Mouse (Mus musculus) neutrophil, adult 5-6 weeks (primary cell): ENCODE data around the gene Ablim1. TPM values are rescaled to one million over a fixed set of nuclear protein-coding genes. Genes with fewer than 3 reads are reported as not detected.

ENCODE experiments used
- ATAC-seq: fragments of 151-379, 151-347 bp; 2 replicates; pipeline ENCODE4 v1.8.0; 2017; ENCODE audit warnings: mild to moderate bottlenecking, moderate TSS enrichment; ENCODE audit not compliant: insufficient number of reproducible peaks, poor library complexity, low FRiP score, severe bottlenecking; ENCODE audit errors: extremely low read depth
- total RNA-seq: library from RNA; stranded (forward); fragments of 200-1000 nt; gene quantifications from 2 replicates; pipeline ENCODE4 v1.2.3, GENCODE M21; 2017

The Ablim1 gene
- total RNA-seq, 1 experiment from 2014 or later, result 255 TPM

- ATAC-seq, result no peak
Observed at GRCm38 (mm10) chr19:57077826-57078699, 236.7 kb downstream of the Ablim1 start.

DNA sequence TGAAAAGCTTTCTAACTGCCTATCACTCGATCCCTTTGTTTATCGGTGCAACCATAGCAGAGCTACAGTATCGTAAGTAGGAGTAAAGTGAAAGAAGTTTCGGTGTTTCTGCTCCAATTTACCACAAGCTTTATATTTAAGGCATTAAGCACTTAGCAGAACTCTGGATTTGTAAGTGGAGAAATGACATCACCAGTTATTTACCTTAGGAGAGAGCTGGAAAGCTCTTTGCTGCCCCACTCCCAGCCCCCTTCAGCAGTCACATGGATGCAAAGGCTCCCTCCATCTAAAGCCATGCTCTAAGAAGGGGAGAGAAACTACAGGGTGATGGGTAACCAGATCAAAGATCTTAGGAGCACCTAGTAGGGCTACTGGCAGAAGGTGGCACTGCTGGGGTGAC is 241.3 kb downstream of the Ablim1 start:
- no peak for ATAC-seq

DNA sequence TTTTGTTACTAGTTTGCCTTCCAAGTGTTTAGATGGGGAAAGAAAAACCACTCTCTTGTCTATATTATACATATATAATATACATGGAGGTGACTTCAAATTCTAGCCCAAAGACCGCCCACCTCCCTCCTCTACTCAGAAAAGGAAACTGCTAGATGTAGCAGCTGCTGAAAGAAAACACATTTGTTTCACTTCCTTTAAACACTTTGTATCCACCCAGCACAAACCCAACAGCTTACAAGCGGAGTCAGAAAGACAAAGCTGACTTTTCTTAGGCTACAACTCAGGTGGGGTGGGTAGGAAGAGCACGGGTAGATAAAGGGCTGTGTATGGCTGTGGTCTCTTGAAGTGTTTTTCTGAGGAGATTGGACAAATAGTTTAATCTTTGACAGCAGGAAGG is 242.0 kb downstream of the Ablim1 start:
- ATAC-seq, result peak; percentile 77

GRCm38 (mm10) chr19:57067108-57067613 is 247.6 kb downstream of the Ablim1 start:
- ATAC-seq, result no peak

GRCm38 (mm10) chr19:57066313-57066712 is 248.4 kb downstream of the Ablim1 start:
- ATAC-seq, result peak; percentile 63; the same call in 1 of the 2 replicates

DNA sequence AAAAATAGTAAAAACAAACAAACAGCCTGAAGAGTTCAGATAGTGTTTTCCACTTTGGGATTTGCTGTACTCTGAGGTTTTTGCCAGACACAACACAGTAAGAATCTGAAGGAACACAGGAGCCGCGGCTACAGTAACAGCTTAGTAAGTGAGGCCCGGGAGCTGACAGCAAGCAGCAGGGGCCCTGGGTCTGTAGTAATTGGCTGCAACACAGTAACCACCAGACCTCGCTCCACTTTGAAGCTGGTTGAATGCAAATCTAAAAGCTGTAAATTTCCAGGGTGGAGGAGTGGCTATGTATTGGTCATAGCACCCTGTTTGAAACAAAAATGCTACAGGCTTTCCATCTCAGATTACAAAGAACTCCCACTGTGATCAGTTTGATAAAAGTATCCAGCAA is 252.0 kb downstream of the Ablim1 start:
- ATAC-seq, result no peak

GRCm38 (mm10) chr19:57059018-57059580 is 255.6 kb downstream of the Ablim1 start:
- ATAC-seq, result no peak

DNA sequence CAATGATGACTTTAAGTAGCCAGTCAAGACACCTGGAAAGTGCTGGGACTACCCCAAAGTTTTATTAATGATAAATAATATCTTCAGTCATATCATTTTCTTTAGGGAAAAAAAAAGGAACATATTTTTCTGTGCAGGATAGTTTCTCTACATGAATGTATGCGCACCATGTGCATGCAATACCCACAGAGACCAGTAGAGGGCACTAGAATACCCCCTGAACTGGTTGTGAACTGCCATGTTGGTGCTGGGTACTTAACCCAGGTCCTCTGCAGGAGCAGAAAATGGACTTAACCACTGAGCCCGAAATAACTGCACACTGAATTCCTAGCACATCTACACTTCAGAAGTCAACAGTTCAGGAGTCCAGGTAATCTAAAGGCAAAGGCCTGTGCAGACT is 257.2 kb downstream of the Ablim1 start:
- no peak for ATAC-seq

DNA sequence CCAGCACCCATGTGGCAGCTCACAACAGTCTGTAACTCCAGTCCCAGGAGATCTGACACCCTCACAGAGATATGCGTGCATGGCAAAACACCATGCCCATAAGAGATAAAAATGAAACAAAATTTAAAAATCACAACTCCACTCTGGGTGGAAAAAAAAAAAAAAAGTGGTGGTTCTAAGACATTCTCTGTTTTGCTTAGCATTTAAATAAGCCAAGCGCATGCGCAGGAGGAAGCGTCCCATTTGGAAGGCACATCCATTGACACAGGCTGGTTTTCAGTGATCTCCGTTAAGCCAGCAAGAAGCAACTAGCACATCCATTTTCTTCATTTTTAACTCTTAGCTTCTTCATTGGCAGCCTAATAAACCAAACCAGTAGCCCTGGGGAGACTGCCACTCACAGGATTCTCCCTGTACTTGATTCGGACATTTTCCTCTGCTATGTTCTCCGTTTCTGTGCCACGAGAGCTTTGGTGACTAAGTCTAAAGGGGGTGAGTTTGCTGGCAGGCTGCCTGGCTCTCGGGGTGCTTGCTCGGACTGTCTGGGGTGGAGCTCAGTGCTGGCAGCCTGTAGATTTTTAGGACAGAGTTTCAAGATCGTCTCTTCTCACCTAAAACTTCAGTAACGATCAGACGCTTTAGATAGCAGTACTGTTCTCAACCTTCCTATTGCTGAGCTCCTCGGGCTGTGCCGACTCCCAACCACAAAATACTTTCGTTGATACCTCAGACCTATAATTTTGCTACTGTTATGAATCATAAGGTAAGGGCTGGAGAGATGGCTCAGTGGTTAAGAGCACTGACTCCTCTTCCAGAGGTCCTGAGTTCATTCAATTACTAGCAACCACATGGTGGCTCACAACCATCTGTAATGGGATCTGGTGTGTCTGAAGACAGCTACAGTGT is 259.3 kb downstream of the Ablim1 start:
- ATAC-seq, result no peak

DNA sequence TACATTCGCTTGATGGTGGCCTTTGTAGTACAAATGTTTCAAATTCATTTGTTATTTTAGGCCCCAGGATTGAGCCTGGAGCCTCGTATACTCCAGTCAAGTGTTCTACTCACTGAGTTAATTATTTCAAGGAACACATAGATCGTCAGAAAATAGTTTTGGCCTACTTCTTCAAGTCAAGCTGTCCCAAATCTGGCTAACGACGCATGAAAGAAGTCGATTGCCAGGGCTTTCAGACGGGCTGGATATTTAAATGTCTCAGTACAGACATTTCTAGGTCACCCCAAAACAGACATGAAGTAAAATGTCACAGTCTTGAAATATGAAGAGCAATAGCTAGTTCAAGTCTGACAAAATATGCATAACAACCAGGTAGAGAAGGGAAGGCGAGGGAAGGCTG is 261.8 kb downstream of the Ablim1 start:
- no peak for ATAC-seq

DNA sequence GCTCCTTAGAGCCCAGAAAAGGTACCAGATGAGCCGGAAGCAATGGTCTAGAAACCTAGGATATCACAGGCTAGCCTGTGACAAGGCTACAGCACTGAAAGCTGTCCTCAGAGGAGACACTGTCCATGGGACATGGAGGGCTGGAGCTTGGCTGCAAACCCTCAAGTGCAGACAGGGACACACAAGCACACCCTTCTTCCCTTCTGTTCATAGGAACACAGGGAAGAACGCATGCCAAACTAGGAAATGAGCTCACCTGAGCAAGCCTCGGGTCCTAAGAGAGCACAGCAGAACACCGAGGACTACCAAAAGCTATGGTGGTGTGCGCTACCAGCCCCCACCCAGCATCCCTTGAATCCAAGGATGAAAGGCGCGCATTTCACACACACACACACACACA is 262.7 kb downstream of the Ablim1 start:
- no peak for ATAC-seq

DNA sequence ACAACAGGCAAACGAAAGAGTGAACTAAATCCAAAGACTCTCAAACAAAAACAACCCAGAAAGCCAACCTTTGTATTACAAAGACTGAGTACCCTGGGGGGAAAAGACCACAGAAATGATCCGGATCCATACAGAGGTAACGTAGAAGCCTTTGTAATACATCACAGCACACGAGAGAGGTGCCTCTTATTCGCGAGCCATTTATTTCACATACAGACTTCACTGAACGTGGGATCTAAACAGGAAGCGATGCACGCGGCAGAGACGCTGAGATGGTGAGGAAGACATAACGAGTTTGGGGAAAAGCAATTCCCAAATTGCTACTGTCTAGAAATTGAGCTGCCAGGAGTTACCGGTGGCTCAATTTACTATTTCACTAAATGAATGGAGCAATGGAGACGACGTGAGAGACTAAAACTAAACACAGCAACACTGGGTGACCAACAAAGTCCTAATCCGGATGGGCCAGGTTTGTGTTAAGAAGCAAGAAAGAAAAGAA is 265.1 kb downstream of the Ablim1 start:
- ATAC-seq, result no peak

DNA sequence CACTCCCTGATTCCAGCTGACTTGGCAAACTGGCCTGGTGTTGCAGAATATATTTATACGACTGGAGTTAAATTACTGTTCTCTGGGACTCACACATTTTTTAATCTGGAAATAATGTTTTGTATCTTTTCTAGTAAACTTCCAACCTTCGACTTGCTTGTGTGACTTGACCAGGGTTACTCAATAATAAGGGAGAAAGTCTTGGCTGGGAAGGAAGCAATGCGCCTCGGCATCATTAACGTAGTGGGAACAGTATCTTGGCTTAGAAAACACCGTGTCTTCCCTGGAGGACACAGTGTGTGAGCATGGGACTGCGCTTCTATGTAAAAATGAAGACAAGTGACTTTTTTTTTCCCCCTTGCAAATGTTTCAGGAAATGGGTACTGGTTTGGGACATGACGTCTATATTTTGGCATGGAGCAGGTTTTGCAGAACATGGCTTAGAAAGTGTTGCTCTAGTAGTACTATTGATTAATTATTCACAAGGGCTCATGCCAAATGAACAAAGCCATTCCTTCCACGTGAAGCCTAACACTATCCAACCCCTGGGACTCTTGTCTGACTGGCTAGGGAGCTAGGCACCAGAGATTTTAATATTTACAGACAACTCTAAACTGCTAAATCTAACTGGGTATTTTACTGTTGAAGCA is 266.9 kb downstream of the Ablim1 start:
- no peak for ATAC-seq

DNA sequence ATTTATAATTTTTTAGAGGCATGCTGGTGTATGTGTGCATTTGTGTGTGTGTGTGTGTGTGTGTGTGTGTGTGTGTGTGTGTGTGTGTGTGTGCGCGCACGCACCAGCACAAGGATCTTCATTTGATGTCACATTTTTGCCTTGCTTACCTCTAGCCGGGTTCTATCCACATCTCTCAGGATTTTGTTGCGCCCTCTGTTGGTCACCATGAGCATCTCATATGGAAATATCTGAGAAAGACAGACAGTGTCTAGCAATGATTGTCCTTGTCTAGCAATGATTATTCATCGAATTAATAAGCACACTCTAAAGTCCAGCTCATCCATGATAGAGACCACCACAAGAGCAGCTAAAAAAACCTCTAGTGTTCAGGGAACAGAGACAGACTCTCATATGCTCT is 275.5 kb downstream of the Ablim1 start:
- no peak for ATAC-seq

GRCm38 (mm10) chr19:57036860-57037259 is 277.9 kb downstream of the Ablim1 start:
- ATAC-seq, result no peak

GRCm38 (mm10) chr19:57031582-57031981 is 283.1 kb downstream of the Ablim1 start:
- peak; percentile 50; the same call in 1 of the 2 replicates for ATAC-seq

DNA sequence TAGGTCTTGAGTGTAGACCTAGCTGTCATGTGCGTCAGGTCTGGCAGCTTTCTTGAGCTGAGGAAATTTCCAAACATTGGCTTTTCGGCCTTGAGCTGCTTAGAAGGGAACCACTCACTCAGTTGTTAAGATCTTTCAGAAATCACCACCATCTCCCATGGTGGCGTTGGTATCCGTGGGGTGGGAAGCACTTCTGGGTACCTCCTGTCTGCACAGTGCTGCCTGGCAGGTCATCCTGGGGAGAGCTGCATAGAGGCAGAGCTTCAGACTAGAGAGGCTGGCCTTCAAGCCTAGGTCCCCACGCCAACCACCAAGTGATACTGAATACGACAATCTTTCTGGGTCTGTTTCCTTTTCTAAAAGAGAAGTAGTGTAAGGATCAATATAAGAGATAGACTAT is 285.3 kb downstream of the Ablim1 start:
- no peak for ATAC-seq

DNA sequence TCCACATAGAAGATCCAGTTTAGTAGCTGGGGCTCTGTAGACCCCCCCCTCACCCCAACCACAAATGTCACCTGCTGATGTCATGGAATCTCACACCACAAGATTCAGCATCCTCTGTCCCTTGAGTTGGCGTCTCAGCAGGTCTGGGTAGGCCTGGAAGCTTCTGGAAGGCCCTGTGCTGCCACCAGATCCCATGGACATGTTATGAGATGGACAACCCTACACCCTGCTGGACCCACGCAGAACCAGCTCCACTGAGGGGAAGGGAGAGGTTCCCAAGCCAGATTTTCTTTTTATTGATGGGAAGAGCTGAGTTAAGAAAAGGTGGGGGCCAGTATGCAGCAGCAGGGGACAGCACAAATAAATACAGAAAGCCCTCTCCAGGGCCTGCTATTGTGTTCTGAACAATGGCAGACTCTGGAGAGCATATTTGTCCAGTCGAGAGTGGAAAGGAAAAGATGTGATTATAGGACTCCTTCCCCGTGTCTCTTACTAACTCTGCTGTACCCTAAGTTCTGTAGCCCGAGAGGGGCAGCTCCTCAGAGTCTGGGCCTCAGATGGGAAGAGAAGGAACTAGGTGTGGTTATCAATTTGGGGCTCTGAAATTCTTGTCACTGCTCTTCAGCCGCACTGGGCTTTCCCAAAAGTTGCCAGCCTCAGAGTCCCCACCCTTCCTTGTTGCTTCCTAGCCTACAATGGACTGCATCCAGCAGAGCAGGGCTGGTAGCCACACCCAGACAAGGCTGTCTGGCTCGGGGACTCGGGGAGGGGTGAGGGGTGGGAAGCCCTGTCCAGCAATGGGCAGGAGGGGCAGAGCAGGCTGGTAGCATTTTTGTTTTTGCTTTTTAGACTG is 286.2 kb downstream of the Ablim1 start:
- ATAC-seq, result no peak
